Mouse (Mus musculus): ENCODE measurements around the gene Kdm4a.

Gene Kdm4a

DNA sequence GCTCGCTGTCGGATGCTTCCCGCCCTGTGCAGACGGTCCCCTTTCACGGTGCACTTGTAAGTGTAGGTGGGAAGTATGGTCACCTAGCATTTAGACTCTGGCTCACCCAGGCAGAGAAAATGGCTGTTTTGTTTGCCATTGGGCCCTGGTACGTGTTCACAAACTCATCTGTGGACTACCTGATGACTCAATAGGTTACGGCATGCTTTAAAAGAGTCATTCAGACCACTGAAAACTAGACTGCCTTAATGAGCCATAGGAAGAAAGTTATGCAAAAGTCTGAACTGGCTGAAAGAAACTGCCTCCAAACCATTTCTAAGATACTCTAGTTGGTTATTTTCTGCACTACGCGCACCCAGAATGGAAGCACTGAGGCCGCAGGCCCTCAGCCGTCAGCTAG, 63.7 kb downstream of the Kdm4a start:
- no peak for DNase-seq (ENCODE audit: low spot score in 2 of 2)

DNA sequence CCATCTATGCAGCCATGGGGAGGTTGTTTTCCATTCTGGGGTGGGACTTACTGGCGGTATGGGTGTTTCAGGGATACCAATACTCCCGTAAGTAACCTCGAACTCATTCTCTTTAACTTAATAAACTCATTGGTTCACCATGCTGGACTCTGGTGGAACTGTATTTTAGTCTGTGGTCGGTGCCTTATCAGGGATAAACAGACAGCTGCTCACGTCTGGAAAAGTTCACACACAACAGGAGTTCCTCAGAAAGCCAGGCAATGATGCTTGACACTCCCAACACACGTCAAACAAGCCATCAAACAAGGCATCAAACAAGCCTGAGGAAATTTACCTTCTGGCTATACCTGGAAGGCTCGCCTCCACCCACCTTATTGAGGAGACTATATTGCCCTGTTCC, 64.7 kb downstream of the Kdm4a start:
- no peak for DNase-seq (ENCODE audit: low spot score in 2 of 2)

DNA sequence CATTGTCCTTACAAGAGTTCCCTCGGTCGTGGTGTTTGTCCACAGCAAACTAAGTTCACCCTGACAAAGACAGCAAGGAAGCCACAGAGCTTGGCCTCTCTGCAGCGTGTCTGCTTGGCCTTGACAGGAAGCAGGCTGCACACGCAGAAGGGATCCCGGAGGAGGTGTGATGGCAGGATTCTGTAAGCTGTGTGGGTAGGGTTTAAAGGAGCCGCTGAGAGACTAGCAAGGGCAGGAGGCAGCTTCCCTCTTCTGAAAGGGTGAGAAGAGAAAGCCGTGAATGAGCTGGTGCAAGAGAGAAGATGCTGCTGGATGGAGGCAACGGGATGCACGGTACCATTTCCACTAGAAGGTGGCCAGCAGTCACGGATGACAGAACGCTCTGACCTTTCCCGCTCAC, 67.2 kb downstream of the Kdm4a start:
- no peak for DNase-seq (ENCODE audit: low spot score in 2 of 2)

DNA sequence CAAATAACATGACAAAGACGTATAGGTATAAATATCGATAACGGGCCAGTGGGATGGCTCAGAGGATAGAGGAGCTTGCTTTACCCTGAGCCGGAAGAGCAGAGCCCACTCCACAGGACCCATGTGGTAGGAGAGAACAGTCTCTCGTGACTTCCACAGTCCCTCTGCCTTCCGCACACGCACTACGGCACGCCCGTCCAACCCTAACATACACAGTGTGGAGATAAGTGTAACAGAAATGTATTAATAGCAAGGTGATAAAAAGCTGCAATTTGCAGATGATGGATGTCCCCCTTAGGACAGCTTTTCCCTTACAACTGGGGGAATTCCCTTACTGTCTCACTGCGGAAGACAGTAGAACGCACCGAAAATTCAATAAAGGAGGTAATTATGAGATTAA, 70.2 kb downstream of the Kdm4a start:
- DNase-seq (ENCODE audit: low spot score in 2 of 2), result no peak

DNA sequence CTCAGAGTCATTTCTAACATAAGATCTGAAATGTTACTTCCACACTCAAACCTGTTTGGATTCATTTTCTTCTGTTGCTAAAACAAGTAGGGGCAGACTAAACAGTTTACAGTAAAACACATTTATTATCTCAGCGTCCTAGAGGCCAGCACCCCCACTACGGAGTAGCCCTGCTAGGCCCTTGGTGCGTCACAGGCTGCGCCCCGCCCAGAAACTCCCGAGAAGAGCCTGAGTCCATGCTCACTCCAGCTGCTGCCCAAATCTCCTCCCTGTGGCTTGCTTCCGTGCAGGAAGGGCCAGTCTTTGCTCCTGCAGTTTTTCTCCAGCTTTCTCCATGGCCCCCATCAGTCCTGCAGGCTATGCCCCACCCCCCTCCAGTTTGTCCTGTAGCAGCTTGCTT, 71.1 kb downstream of the Kdm4a start:
- peak in 1 of 2 experiments; percentile 38 for DNase-seq (ENCODE audit: low spot score in 2 of 2)

GRCm38 (mm10) chr4:118105256-118106053, 74.4 kb downstream of the Kdm4a start:
- DNase-seq (ENCODE audit: low spot score in 2 of 2), result no peak

DNA sequence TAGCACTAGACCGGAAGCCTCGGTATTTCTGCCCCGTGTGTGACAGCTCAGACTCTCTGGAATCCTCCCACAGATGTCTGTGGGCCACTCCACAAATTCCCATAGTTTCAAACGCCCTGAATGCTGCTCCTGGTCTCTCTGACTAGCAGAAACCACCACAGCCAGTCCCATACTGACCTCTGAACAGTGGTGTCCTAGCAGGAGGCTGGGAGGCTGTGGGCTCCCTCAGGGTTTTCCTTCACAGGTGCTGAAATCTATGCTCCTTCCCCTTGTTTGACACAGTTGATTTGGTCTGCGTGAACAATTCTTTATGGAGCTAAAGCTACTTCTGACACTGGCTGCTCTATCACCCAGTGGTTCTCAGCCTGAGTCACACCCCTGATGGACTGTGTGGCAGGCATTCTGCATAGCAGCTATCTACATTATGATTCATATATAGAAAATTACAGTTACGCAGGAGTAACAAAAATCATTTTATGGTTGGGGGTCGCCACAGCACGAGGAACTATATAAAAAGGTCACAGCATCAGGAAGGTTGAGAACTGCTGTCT, 76.5 kb downstream of the Kdm4a start:
- DNase-seq (ENCODE audit: low spot score in 2 of 2), result no peak

GRCm38 (mm10) chr4:118101497-118101896, 78.3 kb downstream of the Kdm4a start:
- DNase-seq (ENCODE audit: low spot score in 2 of 2), result no peak

DNA sequence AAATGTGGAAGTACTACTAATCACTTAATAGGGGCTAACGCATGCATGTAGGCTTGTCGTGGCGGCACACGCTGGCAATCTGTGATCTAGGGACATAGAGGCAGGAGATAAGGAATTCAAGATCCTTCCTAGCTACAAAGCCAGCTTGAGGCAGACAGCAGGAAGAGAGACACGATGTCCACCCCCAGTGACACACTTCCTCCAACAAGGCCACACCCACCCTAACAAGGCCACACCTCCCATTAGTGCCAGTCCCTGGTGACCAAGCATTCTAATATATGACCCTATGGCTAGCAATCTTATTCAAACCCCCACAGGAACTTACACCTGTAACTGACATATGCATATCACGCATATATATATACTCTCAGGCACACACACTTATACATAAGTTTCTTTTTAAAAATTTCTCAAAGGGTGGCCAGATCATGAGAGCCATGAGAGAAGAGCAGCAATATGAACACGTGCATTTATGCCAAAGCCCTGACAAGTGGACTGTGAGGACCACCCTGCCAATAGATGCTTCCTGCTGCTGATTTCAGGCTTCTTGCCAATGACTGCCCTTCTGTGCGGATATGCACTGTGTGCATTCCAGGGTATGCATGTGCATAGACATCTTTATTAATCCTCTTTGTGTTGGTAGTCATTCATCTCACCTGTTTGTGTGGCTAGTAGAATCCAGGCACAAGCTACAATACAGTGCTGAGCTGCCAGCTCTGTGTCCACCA, 80.0 kb downstream of the Kdm4a start:
- no peak for DNase-seq (ENCODE audit: low spot score in 2 of 2)

GRCm38 (mm10) chr4:118098571-118098970, 81.3 kb downstream of the Kdm4a start:
- DNase-seq (ENCODE audit: low spot score in 2 of 2), result no peak

DNA sequence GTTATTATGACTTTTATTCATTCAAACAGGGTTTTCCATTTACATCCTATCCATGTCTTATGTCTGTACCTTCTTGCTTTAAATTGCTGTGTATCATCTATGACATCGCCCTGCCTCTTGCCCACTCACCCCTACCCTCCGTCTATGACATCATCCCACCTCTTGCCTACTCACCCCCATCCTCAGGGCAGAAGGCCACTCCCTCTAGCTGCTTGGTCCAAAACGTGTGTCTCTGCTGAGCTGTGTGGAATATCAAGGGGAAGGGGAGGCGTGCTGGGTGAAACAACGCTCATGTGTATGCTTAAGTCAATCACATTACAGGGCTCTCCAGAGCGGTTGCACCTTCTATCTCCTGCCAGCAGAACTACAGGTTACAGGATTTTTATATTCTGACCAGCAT, 83.8 kb downstream of the Kdm4a start:
- DNase-seq (ENCODE audit: low spot score in 2 of 2), result no peak

DNA sequence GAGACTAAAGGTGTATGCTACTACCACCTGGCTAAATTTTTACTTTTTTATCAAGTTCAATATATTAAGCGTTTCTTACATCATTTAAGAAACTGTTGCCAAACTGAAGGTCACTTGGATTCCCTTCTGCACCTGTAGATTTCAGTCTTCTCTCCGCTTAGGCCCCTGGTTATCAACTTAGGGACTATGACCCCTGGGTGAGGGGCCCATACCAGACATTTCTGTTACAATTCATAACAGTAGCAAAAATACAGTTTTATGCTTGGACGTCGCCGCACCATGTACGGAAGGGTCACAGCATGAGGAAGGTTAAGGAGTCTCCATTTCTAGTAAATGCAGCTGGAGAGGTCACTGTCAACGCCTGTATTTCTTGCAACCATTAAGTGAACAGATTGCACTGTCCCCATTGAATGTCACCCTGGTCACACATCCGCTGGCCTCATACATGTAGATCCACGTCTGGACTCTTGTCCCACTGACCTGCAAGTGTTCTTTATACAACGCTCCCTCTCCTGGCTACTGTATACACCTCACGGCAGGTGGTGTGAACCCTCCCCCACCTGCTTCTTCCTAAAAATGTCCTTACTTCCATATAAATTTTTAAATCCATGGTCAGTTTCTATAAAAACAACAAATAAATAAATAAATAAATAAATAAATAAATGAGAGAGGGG, 86.9 kb downstream of the Kdm4a start:
- DNase-seq (ENCODE audit: low spot score in 2 of 2), result no peak

DNA sequence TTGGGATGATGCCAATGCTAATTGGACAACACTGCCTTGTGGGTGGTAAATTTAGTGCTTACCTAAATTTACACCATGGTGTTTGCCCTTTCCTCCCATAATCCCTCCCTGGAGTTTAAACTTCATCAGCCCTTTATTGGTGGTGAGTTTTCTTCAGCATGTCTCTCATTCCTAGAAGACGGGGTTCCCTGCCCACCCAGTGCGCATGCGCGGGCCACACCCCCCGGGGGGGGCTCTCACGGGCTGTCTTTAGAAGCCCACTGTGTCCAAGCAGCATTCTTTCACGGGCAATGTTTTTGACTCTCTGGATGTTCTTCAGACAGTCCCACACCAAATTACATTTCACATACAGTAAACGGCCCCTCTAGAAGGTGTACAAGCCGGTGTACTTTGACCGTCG, 89.4 kb downstream of the Kdm4a start:
- no peak for DNase-seq (ENCODE audit: low spot score in 2 of 2)

GRCm38 (mm10) chr4:118089939-118090338, 89.9 kb downstream of the Kdm4a start:
- peak; percentile 28 to 47 for DNase-seq (ENCODE audit: low spot score in 2 of 2)

- DNase-seq (ENCODE audit: low spot score in 2 of 2), result no peak
Observed at GRCm38 (mm10) chr4:118088771-118089170, 91.1 kb downstream of the Kdm4a start.
